Mouse (Mus musculus): ENCODE measurements at regions not wholly inside any gene's neighbourhood (a gene's known extent, or its start where the extent isn't known, plus 50 kb on each side); places are given as distances from the start of the nearest gene placed in this dataset.

- DNase-seq, result no peak
These were observed 422.2 kb downstream of the Gm21833 start for GRCm38 (mm10) chr16:83250346-83250745.

- no peak for DNase-seq
These were observed 426.0 kb downstream of the Gm21833 start for GRCm38 (mm10) chr16:83254183-83254582.

- DNase-seq, result no peak
These were observed 443.7 kb downstream of the Gm21833 start for GRCm38 (mm10) chr16:83271869-83272268.

- DNase-seq, result no peak
These were observed 488.1 kb downstream of the Gm21833 start for GRCm38 (mm10) chr16:83316314-83316713.

GRCm38 (mm10) chr16:83326826-83327225 is 498.6 kb downstream of the Gm21833 start:
- DNase-seq, result no peak

GRCm38 (mm10) chr16:83351069-83351468 is 522.9 kb downstream of the Gm21833 start:
- DNase-seq, result no peak

- DNase-seq, result no peak
These were observed 566.4 kb downstream of the Gm21833 start for GRCm38 (mm10) chr16:83394581-83394980.

GRCm38 (mm10) chr16:83420676-83421075 is 592.5 kb downstream of the Gm21833 start:
- DNase-seq, result peak; percentile 46

GRCm38 (mm10) chr16:83423096-83423495 is 594.9 kb downstream of the Gm21833 start:
- DNase-seq, result no peak
